Mouse (Mus musculus) left cerebral cortex, adult 8-10 months (tissue): ENCODE data around the gene Sap18b. TPM values are rescaled to one million over a fixed set of nuclear protein-coding genes. Genes with fewer than 3 reads are reported as not detected.
"Not testable (repeated sequence)": the region's sequence is repeated elsewhere in the genome, so short reads cannot be mapped to it uniquely, and the experiment has no call there.

ENCODE experiments used
- DNase-seq, 2 experiments: peaks; one replicate each; pipeline ENCODE4 v3.0.0; 2022; ENCODE audit warnings: low spot score in 2 of 2
- total RNA-seq, 4 experiments: library from RNA; stranded (reverse); gene quantifications; 2 replicates each; pipeline ENCODE4 v1.2.4; 2022

The Sap18b gene
- 10 to 100 TPM; 45.9 to 88.1 (median 66.7) TPM for total RNA-seq

- DNase-seq, result not testable (repeated sequence)
Observed at GRCm38 (mm10) chr8:95825162-95825561, at the start of gene Sap18b. TSS of gene Sap18b (plus strand) at chr8:95825346.

- DNase-seq, result no peak
Observed at GRCm38 (mm10) chr8:95781085-95781484, 44.1 kb upstream of the Sap18b start.

- DNase-seq, result no peak
Observed at GRCm38 (mm10) chr8:95781775-95782174, 43.4 kb upstream of the Sap18b start.

DNA sequence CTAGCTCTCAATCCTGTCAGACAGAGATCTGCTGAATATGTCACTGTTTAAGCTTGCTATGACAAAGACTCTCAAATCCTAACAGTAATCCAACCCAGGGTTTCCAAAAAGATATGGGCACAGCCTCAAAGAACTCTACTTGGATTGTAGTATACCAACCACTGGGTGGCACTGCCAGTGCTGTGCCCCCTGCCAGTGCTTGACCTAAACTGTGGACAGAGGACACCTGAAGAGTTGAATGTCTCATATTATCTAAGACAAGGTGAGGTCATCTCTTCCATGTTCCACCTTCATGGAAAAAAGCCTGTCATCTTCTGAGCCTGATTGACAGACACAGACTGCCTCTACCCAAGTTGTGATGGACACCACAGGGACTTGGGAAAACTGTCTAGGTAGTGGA lies 42.5 kb upstream of the Sap18b start:
- DNase-seq, result no peak

DNA sequence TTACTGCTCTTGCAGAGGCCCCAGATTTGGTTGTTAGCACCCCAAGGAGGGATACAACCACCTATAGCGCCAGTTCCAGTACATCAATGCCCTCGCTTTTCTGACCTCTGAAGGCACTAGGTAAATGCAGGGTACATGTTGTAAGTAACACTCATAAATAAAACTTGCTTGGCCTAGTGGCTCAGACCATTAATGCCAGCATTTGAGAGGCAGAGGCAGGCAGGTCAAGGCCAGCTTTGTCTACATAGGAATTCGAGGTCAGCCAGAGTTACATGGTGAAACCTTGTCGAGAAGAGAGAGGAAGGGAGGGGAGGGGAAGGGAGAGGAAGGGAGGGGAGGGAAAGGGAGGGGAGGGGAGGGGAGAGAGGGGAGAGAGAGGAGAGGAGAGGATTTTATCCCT lies 39.6 kb upstream of the Sap18b start:
- no peak for DNase-seq

- not testable (repeated sequence) for DNase-seq
Observed at GRCm38 (mm10) chr8:95795333-95796061, 29.6 kb upstream of the Sap18b start.

GRCm38 (mm10) chr8:95799117-95799516 lies 26.0 kb upstream of the Sap18b start:
- no peak for DNase-seq

GRCm38 (mm10) chr8:95799891-95800290 lies 25.3 kb upstream of the Sap18b start:
- DNase-seq, result no peak

GRCm38 (mm10) chr8:95800353-95800752 lies 24.8 kb upstream of the Sap18b start:
- DNase-seq, result no peak

- no peak for DNase-seq
Observed at GRCm38 (mm10) chr8:95801476-95802064, 23.6 kb upstream of the Sap18b start.

- no peak for DNase-seq
Observed at GRCm38 (mm10) chr8:95802231-95802630, 22.9 kb upstream of the Sap18b start.

DNA sequence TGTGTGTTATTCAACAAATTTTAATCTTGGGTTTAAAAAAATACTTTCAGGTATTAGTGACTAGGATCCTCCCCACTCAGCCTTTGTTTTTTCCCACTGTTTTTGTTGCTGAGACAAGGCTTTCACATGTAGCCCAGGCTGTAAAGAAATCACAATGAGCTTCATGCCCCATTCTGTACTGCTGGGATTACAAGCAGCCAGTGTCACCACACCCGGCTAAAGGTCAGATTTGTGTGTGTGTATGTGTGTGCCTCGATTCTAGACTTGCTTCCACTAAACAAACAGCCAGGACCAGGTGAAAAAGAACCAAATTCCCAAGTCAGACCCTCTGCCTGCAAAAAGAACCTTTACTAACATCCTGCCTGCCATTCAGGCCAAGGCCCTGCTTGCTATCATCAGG lies 19.7 kb upstream of the Sap18b start:
- no peak for DNase-seq

GRCm38 (mm10) chr8:95806461-95807191 lies 18.5 kb upstream of the Sap18b start:
- peak in 1 of 2 experiments; percentile 34 for DNase-seq

DNA sequence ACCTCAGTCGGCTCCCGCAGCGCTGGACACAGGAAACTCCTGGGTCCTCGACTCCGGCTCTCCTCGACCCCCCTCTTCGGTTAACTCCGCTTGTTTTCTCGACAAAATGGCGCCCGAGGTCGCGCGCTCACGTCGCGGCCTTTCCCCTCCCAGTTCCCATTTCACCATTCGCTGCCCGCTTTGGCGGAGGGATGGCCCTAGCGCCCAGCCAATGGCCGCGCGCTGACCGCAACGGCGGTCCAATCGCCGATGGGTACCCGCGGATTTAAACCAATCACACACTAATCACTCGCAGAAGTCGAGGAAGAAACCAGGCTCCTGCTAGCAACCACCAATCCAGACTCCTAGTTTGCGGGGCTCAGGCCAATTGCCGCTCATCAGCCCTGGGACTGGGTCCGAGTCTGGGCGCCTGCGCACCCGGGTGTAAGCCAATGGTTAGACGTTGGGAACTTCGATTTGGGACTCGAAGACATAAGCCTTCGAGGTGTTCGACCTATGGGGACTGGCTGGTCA lies 17.8 kb upstream of the Sap18b start, which contains the start of gene Cnot1:
Gene Cnot1, minus strand, starts transcription at position 134 of the 513 bp plus-strand sequence.
- DNase-seq, result peak; percentile 97 to 99

GRCm38 (mm10) chr8:95807861-95808260 lies 17.3 kb upstream of the Sap18b start:
- DNase-seq, result peak; percentile 84 to 96

DNA sequence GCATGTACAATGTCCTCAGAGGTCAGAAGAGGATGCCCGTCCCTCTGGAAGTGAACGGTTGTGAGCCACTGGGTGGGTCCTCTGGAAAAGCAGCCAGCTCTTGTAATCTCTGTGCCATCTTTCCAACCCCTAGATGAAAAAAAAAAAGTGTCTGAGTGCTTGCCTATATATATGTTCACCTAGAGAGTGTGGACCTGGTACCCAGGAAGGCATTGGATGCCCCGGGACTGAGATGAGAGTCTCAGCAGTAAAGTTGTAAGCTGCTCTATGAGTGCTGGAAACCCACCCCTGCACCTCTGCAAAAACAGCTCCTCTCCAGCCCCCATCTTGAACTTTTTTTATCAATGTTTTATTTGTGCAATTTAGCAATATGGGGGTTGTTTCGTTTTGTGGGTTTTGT lies 16.5 kb upstream of the Sap18b start:
- DNase-seq, result no peak

DNA sequence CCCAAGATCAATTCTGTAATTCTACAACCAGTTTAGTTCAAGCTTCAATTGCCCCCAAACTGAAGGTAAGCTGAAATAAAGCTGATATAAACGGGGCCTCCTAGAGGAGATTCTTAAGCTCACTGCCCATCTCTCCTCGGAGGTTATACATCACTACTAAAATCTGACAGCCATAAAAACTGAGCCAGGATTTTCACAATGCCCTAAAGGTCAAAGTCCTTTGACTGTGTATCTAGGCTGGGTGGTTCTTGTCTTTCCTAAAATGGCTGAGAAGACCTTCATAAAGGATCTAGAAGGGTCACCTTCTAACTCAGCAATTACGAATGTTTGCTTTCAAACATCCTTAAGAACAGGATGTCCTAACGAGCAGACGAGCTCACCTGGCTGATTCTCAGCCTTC lies 16.0 kb upstream of the Sap18b start:
- DNase-seq, result no peak

DNA sequence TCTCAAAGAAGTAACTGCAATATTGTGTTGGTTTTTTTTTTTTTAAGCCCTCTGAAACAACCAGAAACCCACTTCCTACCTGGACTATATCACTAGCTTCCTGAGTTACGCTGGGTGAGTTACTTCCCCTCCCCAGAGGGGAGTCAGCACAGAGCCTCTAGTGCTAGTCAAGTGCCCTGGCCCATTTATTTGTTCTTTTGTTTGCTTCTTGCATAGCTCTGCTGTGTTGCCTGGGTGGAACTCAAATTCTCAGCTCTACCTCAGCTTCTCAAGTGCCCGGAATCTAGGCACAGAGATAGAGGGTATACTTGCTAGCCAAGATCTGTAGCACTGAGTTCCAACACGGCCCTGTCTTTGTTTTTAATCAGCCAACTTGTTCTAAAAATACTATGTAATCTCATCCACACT lies 15.0 kb upstream of the Sap18b start:
- DNase-seq, result no peak

DNA sequence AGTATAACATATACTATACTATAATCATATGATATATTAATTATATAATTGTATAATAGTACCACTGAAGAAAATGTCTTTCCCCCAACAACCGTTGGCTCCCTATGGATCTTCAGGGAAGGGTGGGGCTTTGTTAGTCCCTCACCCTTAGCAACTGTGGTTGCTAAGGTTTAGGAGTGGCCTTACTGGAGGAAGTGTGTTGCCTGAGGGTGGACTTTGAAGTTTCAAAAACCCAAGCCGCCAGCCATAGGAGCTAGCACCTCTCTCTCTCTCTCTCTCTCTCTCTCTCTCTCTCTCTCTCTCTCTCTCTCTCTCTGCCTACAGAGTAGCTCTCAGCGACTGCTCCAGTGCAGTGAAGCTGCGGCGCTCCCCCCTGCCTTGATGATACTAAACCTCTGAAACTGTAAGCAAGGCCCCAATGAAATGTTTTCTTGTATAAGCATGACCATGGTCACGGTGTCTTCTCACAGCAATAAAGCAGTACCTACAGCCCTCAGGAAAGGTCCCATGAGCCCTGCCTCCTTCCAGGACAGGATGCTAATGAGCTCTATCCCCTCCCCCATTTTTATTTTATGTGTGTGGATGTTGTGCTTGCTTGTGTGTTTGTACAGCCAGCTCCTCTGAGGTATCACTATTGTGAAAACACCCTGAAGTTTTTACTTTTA lies 9.0 kb upstream of the Sap18b start:
- no peak for DNase-seq

DNA sequence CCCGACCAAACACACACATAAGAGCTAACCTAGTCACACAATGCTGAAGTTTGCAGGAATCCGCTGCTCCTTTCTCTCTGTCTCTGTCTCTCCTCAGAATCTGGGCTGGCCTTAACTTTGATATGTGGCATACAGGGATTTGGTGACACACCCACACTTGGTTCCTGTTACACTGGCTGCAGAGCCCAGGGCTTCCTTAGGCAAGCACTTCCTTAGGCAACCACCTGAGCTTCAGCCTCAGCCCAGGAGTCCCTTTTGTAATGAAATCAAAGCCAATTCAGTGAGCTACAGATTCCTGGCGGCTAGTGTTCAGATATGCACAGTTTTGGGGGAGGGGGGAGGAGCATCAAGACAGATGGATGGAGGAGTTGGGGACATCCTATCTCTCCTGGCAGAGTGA lies 7.5 kb upstream of the Sap18b start:
- DNase-seq, result no peak

DNA sequence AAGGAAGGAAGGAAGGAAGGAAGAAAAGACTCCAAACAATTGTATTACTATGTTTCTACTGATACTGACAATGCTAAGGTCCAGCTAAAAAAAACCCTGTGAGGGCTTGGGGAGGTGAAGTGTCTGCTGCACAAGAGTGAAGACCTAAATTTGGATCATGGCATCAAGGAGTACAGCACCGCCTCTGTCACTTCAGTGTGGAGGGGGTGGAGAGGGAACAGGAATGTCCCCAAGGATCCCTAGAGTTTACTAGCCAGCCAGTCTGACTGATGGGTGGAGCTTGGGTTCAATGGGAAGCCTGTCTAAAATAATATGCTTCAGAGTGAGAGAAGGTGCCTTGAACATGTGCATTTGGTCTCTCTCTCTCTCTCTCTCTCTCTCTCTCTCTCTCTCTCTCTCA lies 6.9 kb upstream of the Sap18b start:
- DNase-seq, result no peak

DNA sequence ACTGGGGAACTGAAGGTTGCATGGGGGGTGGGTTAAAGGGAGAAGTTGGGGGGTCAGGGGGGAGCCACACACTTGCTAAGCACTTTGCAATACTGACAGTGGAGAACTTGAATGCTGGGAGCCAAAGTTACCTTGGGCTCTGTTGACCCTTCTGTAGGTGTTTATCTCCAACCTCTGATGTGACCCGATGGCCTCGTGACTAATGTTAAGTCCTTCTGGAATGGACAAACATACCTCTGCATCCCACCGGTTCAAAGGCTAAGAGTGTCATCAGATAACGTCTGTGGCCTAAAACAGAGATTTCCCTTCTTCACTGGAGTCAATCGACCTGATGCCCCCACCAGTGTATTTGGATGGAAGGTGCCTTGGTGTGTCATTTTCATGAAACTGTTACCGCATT lies 3.9 kb upstream of the Sap18b start:
- DNase-seq, result no peak
